38 mouse cellular contexts compared by ENCODE assay signal in genomic region chr7:121750244-121750643, GRCm38 (mm10). TPM values are rescaled to one million over a fixed set of nuclear protein-coding genes. Genes with fewer than 3 reads are reported as not detected.
"Had no signal": no experiment of that assay in that cellular context is flagged by ENCODE, and none has a peak within 500 bp of the region (broad histone marks: within the 10 kb centered on the region; RNA-seq: fewer than 3 reads in every experiment).

No protein-coding gene starts in this region.

- H3K9me3 ChIP-seq: heart, embryonic 12.5 days; heart, embryonic 13.5 days; heart, embryonic 15.5 days; hindbrain, embryonic 10.5 days; hindbrain, embryonic 12.5 days; hindbrain, embryonic 13.5 days; hindbrain, embryonic 15.5 days; intestine, embryonic 15.5 days; kidney, embryonic 15.5 days had no signal

- H3K9ac ChIP-seq: heart, embryonic 12.5 days; heart, embryonic 13.5 days; heart, embryonic 15.5 days; hindbrain, embryonic 12.5 days; hindbrain, embryonic 13.5 days; hindbrain, embryonic 14.5 days; hindbrain, embryonic 15.5 days; intestine, embryonic 15.5 days; kidney, embryonic 15.5 days had no signal

- H3K27ac ChIP-seq: heart, embryonic 13.5 days; heart, embryonic 15.5 days; hindbrain, embryonic 10.5 days; hindbrain, embryonic 12.5 days; hindbrain, embryonic 13.5 days; hindbrain, embryonic 14.5 days; hindbrain, embryonic 15.5 days; hindbrain, postnatal 0 days; intestine, embryonic 15.5 days; kidney, embryonic 15.5 days; kidney, postnatal 0 days; layer of hippocampus, adult 2 months; left cerebral cortex, adult 2 months had no signal

- H3K36me3 ChIP-seq: heart, embryonic 12.5 days; heart, embryonic 13.5 days; heart, embryonic 15.5 days; hindbrain, embryonic 10.5 days; hindbrain, embryonic 12.5 days; hindbrain, embryonic 13.5 days; hindbrain, embryonic 15.5 days; intestine, embryonic 15.5 days; kidney, embryonic 15.5 days had no signal

- H3K27me3 ChIP-seq: heart, embryonic 12.5 days; heart, embryonic 13.5 days; heart, embryonic 15.5 days; hindbrain, embryonic 12.5 days; hindbrain, embryonic 13.5 days; hindbrain, embryonic 15.5 days; intestine, embryonic 15.5 days; kidney, embryonic 15.5 days had no signal

- H3K4me2 ChIP-seq: heart, embryonic 12.5 days; heart, embryonic 13.5 days; heart, embryonic 15.5 days; hindbrain, embryonic 12.5 days; hindbrain, embryonic 13.5 days; hindbrain, embryonic 14.5 days; hindbrain, embryonic 15.5 days; intestine, embryonic 15.5 days; kidney, embryonic 15.5 days had no signal

- DNase-seq: heart, postnatal 14 days; heart, postnatal 36 days; heart, postnatal 4 days; kidney, adult 11 months; kidney, adult 18-20 months; kidney, adult 2 months; kidney, adult 8-10 months; kidney, adult 9 months; kidney, postnatal 10 days; kidney, postnatal 14 days; kidney, postnatal 25 days; kidney, postnatal 36 days; kidney, postnatal 4 days; layer of hippocampus, adult 9-11 months; layer of hippocampus, postnatal 36 days had no signal

- ATAC-seq: hindbrain, embryonic 16.5 days; hindbrain, postnatal 0 days; inflammation-experienced regulatory T-cells, adult 6 months; intestine, embryonic 15.5 days; intestine, embryonic 16.5 days; intestine, postnatal 0 days had no signal

- H3K4me1 ChIP-seq: heart, embryonic 12.5 days; heart, embryonic 13.5 days; heart, embryonic 15.5 days; hindbrain, embryonic 12.5 days; hindbrain, embryonic 13.5 days; hindbrain, embryonic 15.5 days; intestine, embryonic 15.5 days; kidney, embryonic 15.5 days had no signal

- H3K4me3 ChIP-seq: heart, embryonic 12.5 days; heart, embryonic 13.5 days; heart, embryonic 15.5 days; hindbrain, embryonic 10.5 days; hindbrain, embryonic 12.5 days; hindbrain, embryonic 13.5 days; hindbrain, embryonic 15.5 days; intestine, embryonic 15.5 days; kidney, embryonic 15.5 days; layer of hippocampus, adult 2 months; left cerebral cortex, adult 2 months had no signal

RNA-seq across cellular contexts. Expression of gene Scnn1g, which starts 16.0 kb away (rescaled TPM):
- total RNA-seq: heart, postnatal 25 days; heart, postnatal 36 days; heart, postnatal 4 days; hematopoietic stem cell, adult 5-6 weeks had no signal
- polyA plus RNA-seq: heart, embryonic 12.5 days; heart, embryonic 14.5 days; hindbrain, embryonic 13.5 days; hindbrain, embryonic 14.5 days; hindbrain, embryonic 16.5 days; inflammation-experienced regulatory T-cells, adult 6 months; intestine, embryonic 14.5 days; large intestine, adult 2 months had no signal
